Mouse (Mus musculus) testis, postnatal 14 days (tissue): ENCODE measurements at regions not wholly inside any gene's neighbourhood (a gene's known extent, or its start where the extent isn't known, plus 50 kb on each side); places are given as distances from the start of the nearest gene placed in this dataset.

ENCODE experiments used
- DNase-seq: peaks from one replicate; pipeline ENCODE4 v3.0.0; 2021; ENCODE audit warnings: low spot score

- no peak for DNase-seq
These were observed 54.0 kb upstream of the Shb start for GRCm38 (mm10) chr4:45586310-45586709.

GRCm38 (mm10) chr4:45585188-45585820 is 53.0 kb upstream of the Shb start:
- DNase-seq, result no peak

DNA sequence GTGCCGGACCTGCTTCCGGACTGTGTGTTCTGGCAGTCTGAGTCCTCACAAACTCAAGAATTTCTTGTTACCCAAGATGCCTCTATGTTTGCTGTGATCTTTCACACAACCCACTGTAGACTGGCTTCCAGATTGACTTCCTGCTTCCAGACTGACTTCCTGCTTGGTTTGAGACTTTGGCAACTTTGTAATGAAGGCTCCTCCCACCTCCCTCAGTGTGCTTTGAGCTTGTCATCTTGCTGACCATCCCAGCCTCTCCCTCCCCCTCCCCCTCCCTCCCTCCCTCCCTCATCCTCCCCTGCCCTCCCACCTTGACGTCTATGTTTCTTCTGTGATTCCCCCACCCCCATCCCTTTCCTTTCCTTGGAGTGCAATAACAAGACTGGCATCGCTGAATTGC is 51.7 kb upstream of the Shb start:
- DNase-seq, result no peak

DNA sequence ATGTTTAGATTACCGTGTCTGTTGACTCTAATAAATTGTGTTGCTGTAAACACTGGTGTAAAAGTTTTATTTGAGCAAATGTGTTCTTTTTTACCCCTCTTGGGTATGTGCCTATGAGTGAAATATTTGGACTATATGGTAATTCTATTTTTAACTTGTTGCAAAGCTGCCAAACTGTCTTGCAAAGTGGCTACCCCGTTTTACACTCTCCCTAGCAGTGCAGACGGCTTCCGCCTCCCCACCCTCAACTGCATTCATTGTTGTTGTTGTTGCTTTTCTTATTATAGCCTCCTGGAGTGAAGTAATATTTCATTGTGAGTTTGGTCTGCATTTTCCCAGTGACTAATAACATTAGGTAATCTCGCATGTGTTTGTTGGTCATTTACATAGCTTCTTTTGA is 50.2 kb upstream of the Shb start:
- no peak for DNase-seq
